Mouse (Mus musculus): Measurements from ENCODE around the gene Smim5. TPM values are rescaled to one million over a fixed set of nuclear protein-coding genes. Genes with fewer than 3 reads are reported as not detected.
A peak's percentile ranks its signal among the peaks of the same experiment; 100 is the strongest.

Gene Smim5
- polyA plus RNA-seq, 1 experiment from 2014 or later: 0.27 TPM

GRCm38 (mm10) chr11:115872437-115872836 lies 27.3 kb upstream of the Smim5 start:
- DNase-seq (ENCODE audit: low spot score, missing footprints) (no peak), ATAC-seq (ENCODE audit: low FRiP score) (no peak)
- H3K4me1 ChIP-seq (ENCODE audit: control insufficient read depth, insufficient read depth, low read length): no peaks in the 10 kb centered on the region
- WGBS: 78% methylated on average over 4 of the region's 4 CpGs
- H3K27me3 ChIP-seq (ENCODE audit: control insufficient read depth, insufficient read depth, low read length): no peaks in the 10 kb centered on the region
- H3K27ac ChIP-seq (ENCODE audit: low read depth, low read length): no peak overlapping the region
- no peak overlapping the region for H3K4me3 ChIP-seq (ENCODE audit: low read depth, low read length)
- no peaks in the 10 kb centered on the region for H3K9me3 ChIP-seq (ENCODE audit: control insufficient read depth, low read length)
- H3K9ac ChIP-seq (ENCODE audit: low read length): no peak overlapping the region
- H3K4me2 ChIP-seq: no peak overlapping the region
- no peaks in the 10 kb centered on the region for H3K36me3 ChIP-seq (ENCODE audit: control insufficient read depth, insufficient read depth, low read length)

GRCm38 (mm10) chr11:115875935-115876334 lies 23.8 kb upstream of the Smim5 start:
- Histone ChIP-seq H3K36me3 (ENCODE audit: control insufficient read depth, insufficient read depth, low read length) (no peaks in the 10 kb centered on the region), H3K4me1 (ENCODE audit: control insufficient read depth, insufficient read depth, low read length) (no peaks in the 10 kb centered on the region), H3K27me3 (ENCODE audit: control insufficient read depth, insufficient read depth, low read length) (no peaks in the 10 kb centered on the region), H3K27ac (ENCODE audit: low read depth, low read length) (no peak overlapping the region), H3K9me3 (ENCODE audit: control insufficient read depth, low read length) (no peaks in the 10 kb centered on the region), H3K4me3 (ENCODE audit: low read depth, low read length) (no peak overlapping the region), H3K4me2 (no peak overlapping the region), H3K9ac (ENCODE audit: low read length) (no peak overlapping the region)
- 96% methylated on average over 3 of the region's 3 CpGs for WGBS
- ATAC-seq (ENCODE audit: low FRiP score) (no peak), DNase-seq (ENCODE audit: low spot score, missing footprints) (no peak)

- Histone ChIP-seq H3K4me1 (ENCODE audit: control insufficient read depth, insufficient read depth, low read length) (no peaks in the 10 kb centered on the region), H3K9me3 (ENCODE audit: control insufficient read depth, low read length) (no peaks in the 10 kb centered on the region), H3K4me3 (ENCODE audit: low read depth, low read length) (no peak overlapping the region), H3K36me3 (ENCODE audit: control insufficient read depth, insufficient read depth, low read length) (no peaks in the 10 kb centered on the region), H3K9ac (ENCODE audit: low read length) (no peak overlapping the region), H3K27me3 (ENCODE audit: control insufficient read depth, insufficient read depth, low read length) (no peaks in the 10 kb centered on the region), H3K27ac (ENCODE audit: low read depth, low read length) (no peak overlapping the region), H3K4me2 (no peak overlapping the region)
- whole genome bisulfite sequencing: 77% methylated on average over 5 of the region's 5 CpGs
- ATAC-seq (ENCODE audit: low FRiP score) (no peak), DNase-seq (ENCODE audit: low spot score, missing footprints) (no peak)
Measured at GRCm38 (mm10) chr11:115876438-115876837, 23.3 kb upstream of the Smim5 start.

GRCm38 (mm10) chr11:115877174-115877755 lies 22.5 kb upstream of the Smim5 start:
- no peak overlapping the region for H3K4me3 ChIP-seq (ENCODE audit: low read depth, low read length)
- H3K4me2 ChIP-seq: no peak overlapping the region
- no peak for DNase-seq (ENCODE audit: low spot score, missing footprints)
- H3K9me3 ChIP-seq (ENCODE audit: control insufficient read depth, low read length): no peaks in the 10 kb centered on the region
- no peak overlapping the region for H3K27ac ChIP-seq (ENCODE audit: low read depth, low read length)
- H3K9ac ChIP-seq (ENCODE audit: low read length): no peak overlapping the region
- no peak for ATAC-seq (ENCODE audit: low FRiP score)
- no peaks in the 10 kb centered on the region for H3K36me3 ChIP-seq (ENCODE audit: control insufficient read depth, insufficient read depth, low read length)
- 71% methylated on average over 6 of the region's 6 CpGs for WGBS
- no peaks in the 10 kb centered on the region for H3K27me3 ChIP-seq (ENCODE audit: control insufficient read depth, insufficient read depth, low read length)
- no peaks in the 10 kb centered on the region for H3K4me1 ChIP-seq (ENCODE audit: control insufficient read depth, insufficient read depth, low read length)

GRCm38 (mm10) chr11:115878071-115878470 lies 21.7 kb upstream of the Smim5 start:
- Histone ChIP-seq H3K9me3 (ENCODE audit: control insufficient read depth, low read length) (no peaks in the 10 kb centered on the region), H3K4me1 (ENCODE audit: control insufficient read depth, insufficient read depth, low read length) (no peaks in the 10 kb centered on the region)

GRCm38 (mm10) chr11:115881002-115881401 lies 18.8 kb upstream of the Smim5 start:
- ATAC-seq (ENCODE audit: low FRiP score): no peak
- Histone ChIP-seq H3K36me3 (ENCODE audit: control insufficient read depth, insufficient read depth, low read length) (no peaks in the 10 kb centered on the region), H3K4me1 (ENCODE audit: control insufficient read depth, insufficient read depth, low read length) (no peaks in the 10 kb centered on the region), H3K9me3 (ENCODE audit: control insufficient read depth, low read length) (no peaks in the 10 kb centered on the region), H3K4me2 (no peak overlapping the region), H3K27me3 (ENCODE audit: control insufficient read depth, insufficient read depth, low read length) (no peaks in the 10 kb centered on the region), H3K27ac (ENCODE audit: low read depth, low read length) (no peak overlapping the region), H3K9ac (ENCODE audit: low read length) (no peak overlapping the region), H3K4me3 (ENCODE audit: low read depth, low read length) (no peak overlapping the region)
- 22% methylated on average over 5 of the region's 5 CpGs for WGBS
- DNase-seq (ENCODE audit: low spot score, missing footprints): peak; percentile 87

More at GRCm38 (mm10) chr11:115878071-115878470, 21.7 kb upstream of the Smim5 start:
- Histone ChIP-seq H3K4me2 (no peak overlapping the region), H3K27ac (ENCODE audit: low read depth, low read length) (no peak overlapping the region), H3K9ac (ENCODE audit: low read length) (no peak overlapping the region), H3K4me3 (ENCODE audit: low read depth, low read length) (no peak overlapping the region), H3K27me3 (ENCODE audit: control insufficient read depth, insufficient read depth, low read length) (no peaks in the 10 kb centered on the region), H3K36me3 (ENCODE audit: control insufficient read depth, insufficient read depth, low read length) (no peaks in the 10 kb centered on the region)
- no peak for ATAC-seq (ENCODE audit: low FRiP score)
- WGBS: 85% methylated on average over 8 of the region's 8 CpGs
- no peak for DNase-seq (ENCODE audit: low spot score, missing footprints)

GRCm38 (mm10) chr11:115883251-115883650 lies 16.5 kb upstream of the Smim5 start:
- WGBS: 31% methylated on average over 17 of the region's 17 CpGs
- Histone ChIP-seq H3K4me2 (no peak overlapping the region), H3K27ac (ENCODE audit: low read depth, low read length) (no peak overlapping the region), H3K4me1 (ENCODE audit: control insufficient read depth, insufficient read depth, low read length) (no peaks in the 10 kb centered on the region), H3K9ac (ENCODE audit: low read length) (no peak overlapping the region), H3K4me3 (ENCODE audit: low read depth, low read length) (no peak overlapping the region), H3K27me3 (ENCODE audit: control insufficient read depth, insufficient read depth, low read length) (no peaks in the 10 kb centered on the region), H3K9me3 (ENCODE audit: control insufficient read depth, low read length) (no peaks in the 10 kb centered on the region), H3K36me3 (ENCODE audit: control insufficient read depth, insufficient read depth, low read length) (no peaks in the 10 kb centered on the region)
- ATAC-seq (ENCODE audit: low FRiP score) (no peak), DNase-seq (ENCODE audit: low spot score, missing footprints) (no peak)

- Histone ChIP-seq H3K4me2 (no peak overlapping the region), H3K4me3 (ENCODE audit: low read depth, low read length) (no peak overlapping the region), H3K27ac (ENCODE audit: low read depth, low read length) (no peak overlapping the region), H3K9ac (ENCODE audit: low read length) (no peak overlapping the region), H3K4me1 (ENCODE audit: control insufficient read depth, insufficient read depth, low read length) (no peaks in the 10 kb centered on the region), H3K9me3 (ENCODE audit: control insufficient read depth, low read length) (no peaks in the 10 kb centered on the region), H3K27me3 (ENCODE audit: control insufficient read depth, insufficient read depth, low read length) (no peaks in the 10 kb centered on the region), H3K36me3 (ENCODE audit: control insufficient read depth, insufficient read depth, low read length) (no peaks in the 10 kb centered on the region)
- WGBS: 88% methylated on average over 3 of the region's 3 CpGs
- no peak for DNase-seq (ENCODE audit: low spot score, missing footprints)
- ATAC-seq (ENCODE audit: low FRiP score): no peak
Measured at GRCm38 (mm10) chr11:115884361-115884760, 15.4 kb upstream of the Smim5 start.

GRCm38 (mm10) chr11:115885281-115885680 lies 14.5 kb upstream of the Smim5 start:
- ATAC-seq (ENCODE audit: low FRiP score) (no peak), DNase-seq (ENCODE audit: low spot score, missing footprints) (no peak)
- Histone ChIP-seq H3K9ac (ENCODE audit: low read length) (no peak overlapping the region), H3K4me3 (ENCODE audit: low read depth, low read length) (no peak overlapping the region), H3K36me3 (ENCODE audit: control insufficient read depth, insufficient read depth, low read length) (no peaks in the 10 kb centered on the region), H3K27ac (ENCODE audit: low read depth, low read length) (no peak overlapping the region), H3K9me3 (ENCODE audit: control insufficient read depth, low read length) (no peaks in the 10 kb centered on the region), H3K27me3 (ENCODE audit: control insufficient read depth, insufficient read depth, low read length) (no peaks in the 10 kb centered on the region), H3K4me1 (ENCODE audit: control insufficient read depth, insufficient read depth, low read length) (no peaks in the 10 kb centered on the region), H3K4me2 (no peak overlapping the region)
- WGBS: 81% methylated on average over 11 of the region's 11 CpGs

All from midbrain, embryonic 11.5 days (tissue).